Mouse (Mus musculus) MEL (cell line): ENCODE results near the gene 1700021F07Rik. TPM values are rescaled to one million over a fixed set of nuclear protein-coding genes. Genes with fewer than 3 reads are reported as not detected.

ENCODE experiments used
- DNase-seq: peaks from one replicate; pipeline ENCODE4 v3.0.0; 2011; ENCODE audit warnings: low read depth, low spot score
- H3K27ac ChIP-seq: 2 replicates; pipeline ENCODE4 v1.5.1; 2012; ENCODE audit warnings: low read depth, mild to moderate bottlenecking, control low read depth, low read length, moderate library complexity; ENCODE audit not compliant: control insufficient read depth
- H3K27me3 ChIP-seq, 2 experiments: fragments of 150-350 bp in 1 of 2; sonication (generic) in 1 of 2; 2 replicates each; pipeline ENCODE4 v1.6.1; 2012; ENCODE audit warnings: low read length in 2 of 2, mild to moderate bottlenecking in 2 of 2, improper control_type of control experiment in 1 of 2, moderate library complexity in 1 of 2; ENCODE audit not compliant: insufficient read depth in 2 of 2, control insufficient read depth in 1 of 2
- H3K36me3 ChIP-seq, 2 experiments: 2 replicates each; pipeline ENCODE4 v1.6.1; 2012 to 2014; ENCODE audit warnings: low read length in 2 of 2, improper control_type of control experiment in 1 of 2, inconsistent platforms in 1 of 2, mild to moderate bottlenecking in 1 of 2; ENCODE audit not compliant: insufficient read depth in 2 of 2, control insufficient read depth in 1 of 2
- H3K4me1 ChIP-seq, 2 experiments: fragments of 150-350 bp in 1 of 2; sonication (generic) in 1 of 2; 2 replicates each; pipeline ENCODE4 v1.6.1; 2012; ENCODE audit warnings: low read length in 2 of 2, improper control_type of control experiment in 1 of 2, mild to moderate bottlenecking in 1 of 2; ENCODE audit not compliant: insufficient read depth in 2 of 2, control insufficient read depth in 1 of 2
- H3K4me3 ChIP-seq, 2 experiments: fragments of 150-350 bp in 1 of 2; sonication (generic) in 1 of 2; 2 replicates each; pipeline ENCODE4 v1.5.1; 2012; ENCODE audit warnings: low read depth in 2 of 2, low read length in 2 of 2, mild to moderate bottlenecking in 2 of 2, moderate library complexity in 2 of 2, control low read depth in 1 of 2, improper control_type of control experiment in 1 of 2; ENCODE audit not compliant: control insufficient read depth in 1 of 2, insufficient read depth in 1 of 2
- H3K79me2 ChIP-seq: 2 replicates; pipeline ENCODE4 v1.6.1; 2012; ENCODE audit warnings: mild to moderate bottlenecking, low read length, moderate library complexity; ENCODE audit not compliant: control insufficient read depth, poor library complexity, insufficient read depth
- H3K9ac ChIP-seq: 2 replicates; pipeline ENCODE4 v1.6.1; 2012; ENCODE audit warnings: low read depth, mild to moderate bottlenecking, control low read depth, low read length, moderate library complexity; ENCODE audit not compliant: control insufficient read depth, poor library complexity, severe bottlenecking
- H3K9me3 ChIP-seq: fragments of 150-350 bp; sonication (generic); replicated peaks from 2 replicates; pipeline ENCODE4 v1.6.1; 2012; ENCODE audit warnings: mild to moderate bottlenecking, low read length, improper control_type of control experiment, moderate library complexity; ENCODE audit not compliant: insufficient read depth
- BHLHE40 ChIP-seq: IDR thresholded peaks from 2 replicates; pipeline ENCODE4 v1.6.1; 2012; ENCODE audit warnings: low read depth, mild to moderate bottlenecking, inconsistent platforms, low read length, improper control_type of control experiment, borderline replicate concordance
- CTCF ChIP-seq, 3 experiments: IDR thresholded peaks in 2 of 3; conservative IDR thresholded peaks in 1 of 3; 2 replicates each; pipeline ENCODE4 v1.5.1; 2011 to 2012; ENCODE audit warnings: low read length in 3 of 3, low read depth in 2 of 3, mild to moderate bottlenecking in 2 of 3, improper control_type of control experiment in 1 of 3, inconsistent platforms in 1 of 3, mixed read lengths in 1 of 3, moderate library complexity in 1 of 3; ENCODE audit not compliant: control insufficient read depth in 1 of 3, insufficient read depth in 1 of 3, poor library complexity in 1 of 3, severe bottlenecking in 1 of 3
- E2F4 ChIP-seq: IDR thresholded peaks from 2 replicates; pipeline ENCODE4 v1.6.1; 2011; ENCODE audit warnings: low read depth, low read length, improper control_type of control experiment, borderline replicate concordance
- ETS1 ChIP-seq: IDR thresholded peaks from 2 replicates; pipeline ENCODE4 v1.6.1; 2012; ENCODE audit warnings: low read depth, mild to moderate bottlenecking, inconsistent platforms, low read length, improper control_type of control experiment, moderate library complexity
- GABPA ChIP-seq: IDR thresholded peaks from 2 replicates; pipeline ENCODE4 v1.6.1; 2012; ENCODE audit warnings: low read depth, mild to moderate bottlenecking, inconsistent platforms, low read length, improper control_type of control experiment, moderate library complexity
- GATA1 ChIP-seq: IDR thresholded peaks from 2 replicates; pipeline ENCODE4 v1.6.1; 2011; ENCODE audit warnings: low read depth, low read length, improper control_type of control experiment
- HCFC1 ChIP-seq: IDR thresholded peaks from 2 replicates; pipeline ENCODE4 v1.6.1; 2012; ENCODE audit warnings: low read depth, mild to moderate bottlenecking, inconsistent platforms, low read length, improper control_type of control experiment, moderate library complexity
- KAT2A ChIP-seq: conservative IDR thresholded peaks from 2 replicates; pipeline ENCODE4 v1.6.1; 2012; ENCODE audit warnings: low read depth, low read length, improper control_type of control experiment, inconsistent platforms
- MAFK ChIP-seq: IDR thresholded peaks from 2 replicates; pipeline ENCODE4 v1.6.1; 2011; ENCODE audit warnings: low read depth, mild to moderate bottlenecking, low read length, improper control_type of control experiment, borderline replicate concordance
- MAX ChIP-seq: IDR thresholded peaks from 2 replicates; pipeline ENCODE4 v1.6.1; 2011; ENCODE audit warnings: low read length, improper control_type of control experiment
- MAZ ChIP-seq: IDR thresholded peaks from 2 replicates; pipeline ENCODE4 v1.6.1; 2012; ENCODE audit warnings: low read depth, mild to moderate bottlenecking, inconsistent platforms, low read length, improper control_type of control experiment
- MEF2A ChIP-seq: IDR thresholded peaks from 2 replicates; pipeline ENCODE4 v1.6.1; 2014; ENCODE audit warnings: low read depth, mild to moderate bottlenecking, inconsistent platforms, low read length, improper control_type of control experiment; ENCODE audit not compliant: poor library complexity, insufficient replicate concordance, severe bottlenecking; ENCODE audit errors: extremely low read depth
- MXI1 ChIP-seq: IDR thresholded peaks from 2 replicates; pipeline ENCODE4 v1.6.1; 2011; ENCODE audit warnings: mild to moderate bottlenecking, low read depth, low read length, improper control_type of control experiment
- MYB ChIP-seq: IDR thresholded peaks from 2 replicates; pipeline ENCODE4 v1.6.1; 2011; ENCODE audit warnings: mild to moderate bottlenecking, low read depth, low read length, improper control_type of control experiment
- NELFE ChIP-seq: IDR thresholded peaks from 2 replicates; pipeline ENCODE4 v1.6.1; 2011; ENCODE audit warnings: low read depth, low read length, improper control_type of control experiment
- NRF1 ChIP-seq: IDR thresholded peaks from 2 replicates; pipeline ENCODE4 v1.6.1; 2014; ENCODE audit warnings: low read depth, mild to moderate bottlenecking, inconsistent platforms, low read length, improper control_type of control experiment, moderate library complexity; ENCODE audit not compliant: poor library complexity, insufficient read depth, severe bottlenecking
- POLR2AphosphoS5 ChIP-seq: IDR thresholded peaks from 2 replicates; pipeline ENCODE4 v1.6.1; 2012; ENCODE audit warnings: low read depth, borderline replicate concordance, mild to moderate bottlenecking, inconsistent platforms, low read length, moderate library complexity, mixed read lengths
- RAD21 ChIP-seq: IDR thresholded peaks from 2 replicates; pipeline ENCODE4 v1.6.1; 2011; ENCODE audit warnings: mild to moderate bottlenecking, low read depth, low read length, improper control_type of control experiment
- RCOR1 ChIP-seq: IDR thresholded peaks from 2 replicates; pipeline ENCODE4 v1.6.1; 2012; ENCODE audit warnings: low read depth, mild to moderate bottlenecking, inconsistent platforms, low read length, improper control_type of control experiment
- SMC3 ChIP-seq: IDR thresholded peaks from 2 replicates; pipeline ENCODE4 v1.6.1; 2011; ENCODE audit warnings: low read depth, low read length, improper control_type of control experiment
- TAL1 ChIP-seq: IDR thresholded peaks from 2 replicates; pipeline ENCODE4 v1.6.1; 2012; ENCODE audit warnings: mild to moderate bottlenecking, inconsistent platforms, low read length, moderate library complexity, mixed read lengths
- TBP ChIP-seq: IDR thresholded peaks from 2 replicates; pipeline ENCODE4 v1.8.0; 2011; ENCODE audit warnings: low read depth, low read length, improper control_type of control experiment
- TCF12 ChIP-seq: IDR thresholded peaks from 2 replicates; pipeline ENCODE4 v1.6.1; 2014; ENCODE audit warnings: low read depth, mild to moderate bottlenecking, inconsistent platforms, low read length, improper control_type of control experiment, moderate library complexity
- UBTF ChIP-seq: IDR thresholded peaks from 2 replicates; pipeline ENCODE4 v1.6.1; 2012; ENCODE audit warnings: low read depth, mild to moderate bottlenecking, inconsistent platforms, low read length, improper control_type of control experiment, moderate library complexity, borderline replicate concordance; ENCODE audit not compliant: insufficient read depth
- ZC3H11A ChIP-seq: IDR thresholded peaks from 2 replicates; pipeline ENCODE4 v1.6.1; 2012; ENCODE audit warnings: low read depth, mild to moderate bottlenecking, inconsistent platforms, low read length, improper control_type of control experiment
- ZKSCAN1 ChIP-seq: IDR thresholded peaks from 2 replicates; pipeline ENCODE4 v1.6.1; 2012; ENCODE audit warnings: low read depth, mild to moderate bottlenecking, inconsistent platforms, low read length, improper control_type of control experiment, moderate library complexity
- ZNF384 ChIP-seq: IDR thresholded peaks from 2 replicates; pipeline ENCODE4 v1.6.1; 2012; ENCODE audit warnings: low read depth, mild to moderate bottlenecking, inconsistent platforms, low read length, improper control_type of control experiment
- polyA plus RNA-seq, 2 experiments: library from polyadenylated mRNA; stranded (reverse) in 1 of 2; unstranded in 1 of 2; fragments of >175 nt in 1 of 2; fragments of >200 nt in 1 of 2; gene quantifications; 2 replicates each; pipeline versions ENCODE4 v1.2.1 to v1.2.4; 2012; ENCODE audit warnings: low replicate concordance in 2 of 2, low read depth in 1 of 2; ENCODE audit not compliant: insufficient read length in 2 of 2, insufficient read depth in 1 of 2, missing spikeins in 1 of 2
- total RNA-seq: library from RNA; depleted of rRNA; stranded (reverse); fragments of 300-350 nt; gene quantifications from 2 replicates; pipeline ENCODE4 v1.2.3, GENCODE M21; 2012

1700021F07Rik gene
- total and polyA plus RNA-seq, 3 experiments, result not detected

DNA sequence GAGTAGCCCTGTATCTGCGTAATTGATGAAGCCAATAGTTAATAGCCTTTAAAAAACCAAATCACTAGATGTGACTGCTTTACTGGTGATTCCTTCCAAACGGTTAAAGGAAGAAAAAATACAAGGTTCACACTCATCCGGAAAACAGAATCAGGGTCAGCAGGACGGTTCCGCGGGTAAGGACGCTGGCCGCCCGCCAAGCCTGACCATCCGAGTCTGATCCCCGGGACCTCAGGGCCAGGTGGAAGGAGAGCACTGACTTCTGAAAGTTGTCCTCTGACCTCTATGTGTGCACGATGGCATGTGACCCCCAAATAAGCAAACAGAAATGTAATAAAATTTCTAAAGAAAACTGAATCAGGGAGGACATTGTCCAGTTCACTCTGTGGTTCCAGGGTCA lies 43.3 kb upstream of the 1700021F07Rik start (continued):
- TF ChIP-seq ZKSCAN1, result no peak
- TF ChIP-seq POLR2AphosphoS5, result no peak
- TF ChIP-seq ZC3H11A, result no peak

DNA sequence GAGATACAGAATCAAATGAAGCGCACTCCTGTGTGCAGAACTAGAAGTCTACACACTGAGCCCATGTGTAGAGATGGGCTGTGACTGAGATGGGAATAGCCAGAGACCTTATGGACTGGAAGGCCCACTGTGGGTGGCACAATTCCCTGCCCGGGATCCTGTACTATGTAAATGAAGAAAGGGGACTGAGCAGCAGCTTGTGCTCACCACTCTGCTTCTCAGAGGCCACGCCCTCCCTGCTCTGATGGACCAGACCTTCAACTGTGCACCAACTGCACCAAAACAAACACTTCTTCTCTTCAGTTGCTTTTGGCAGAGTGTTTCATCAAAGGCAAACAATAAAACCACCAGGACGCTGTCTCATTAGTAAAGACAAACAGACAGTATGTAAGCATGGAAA lies 37.9 kb upstream of the 1700021F07Rik start:
- Histone ChIP-seq H3K27me3 (no peaks in the 10 kb centered on the region), H3K9ac (no peak overlapping the region), H3K9me3 (no peaks in the 10 kb centered on the region), H3K27ac (no peak overlapping the region), H3K36me3 (no peaks in the 10 kb centered on the region), H3K4me1 (no peaks in the 10 kb centered on the region), H3K79me2 (no peaks in the 10 kb centered on the region), H3K4me3 (no peak overlapping the region)
- TF ChIP-seq MAZ, result no peak
- no peak for TF ChIP-seq MAX
- no peak for TF ChIP-seq ETS1
- no peak for TF ChIP-seq TAL1
- TF ChIP-seq E2F4, result no peak
- TF ChIP-seq GATA1, result no peak
- no peak for TF ChIP-seq BHLHE40
- no peak for TF ChIP-seq RCOR1
- no peak for TF ChIP-seq ZKSCAN1
- TF ChIP-seq MAFK, result no peak
- no peak for TF ChIP-seq UBTF
- TF ChIP-seq KAT2A, result no peak
- TF ChIP-seq MXI1, result no peak
- TF ChIP-seq ZNF384, result no peak
- no peak for TF ChIP-seq RAD21
- no peak for TF ChIP-seq TBP
- no peak for TF ChIP-seq SMC3
- no peak for DNase-seq

DNA sequence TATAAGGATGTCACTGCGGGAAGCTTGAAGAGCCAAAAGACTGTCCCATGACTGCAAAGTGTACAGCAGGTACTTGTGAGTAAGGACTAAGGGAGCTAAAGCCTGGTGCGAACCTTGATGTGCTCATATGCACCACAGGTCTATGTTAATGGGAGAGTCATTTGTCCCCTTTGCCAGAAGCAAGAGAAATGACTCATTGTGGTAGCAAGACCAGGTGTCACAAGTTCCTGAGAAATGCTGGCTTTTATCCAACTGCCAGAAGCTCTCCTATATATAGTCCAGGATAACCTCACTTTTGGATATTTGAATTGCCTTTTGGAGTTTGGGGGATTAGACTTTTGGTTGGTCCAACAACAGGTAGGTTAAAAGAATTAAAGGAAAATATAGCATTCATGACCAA lies 22.8 kb upstream of the 1700021F07Rik start:
- TF ChIP-seq MAX, result no peak
- TF ChIP-seq CTCF (IDR thresholded peaks at IDR 0.05 in 2 of 3, conservative IDR thresholded peaks at IDR 0.05 in 1 of 3; ENCODE audit: control insufficient read depth in 1 of 3, insufficient read depth in 1 of 3, low read depth in 2 of 3, low read length in 3 of 3, poor library complexity in 1 of 3, severe bottlenecking in 1 of 3), result no peak
- no peak for TF ChIP-seq KAT2A
- TF ChIP-seq MEF2A, result no peak
- no peak for TF ChIP-seq TCF12
- no peak for TF ChIP-seq RAD21
- no peak for TF ChIP-seq NRF1
- TF ChIP-seq E2F4, result no peak
- no peak for TF ChIP-seq HCFC1
- TF ChIP-seq NELFE, result no peak
- TF ChIP-seq TAL1, result no peak
- TF ChIP-seq SMC3, result no peak
- no peak for TF ChIP-seq ZKSCAN1
- no peak for TF ChIP-seq BHLHE40
- TF ChIP-seq ZC3H11A, result no peak
- TF ChIP-seq MYB, result no peak
- TF ChIP-seq GABPA, result no peak
- H3K27me3 ChIP-seq, result no peaks in the 10 kb centered on the region
- no peaks in the 10 kb centered on the region for H3K9me3 ChIP-seq
- H3K9ac ChIP-seq, result no peak overlapping the region
- no peaks in the 10 kb centered on the region for H3K4me1 ChIP-seq
- DNase-seq, result no peak
- no peak overlapping the region for H3K27ac ChIP-seq
- H3K4me3 ChIP-seq, result no peak overlapping the region
- no peaks in the 10 kb centered on the region for H3K36me3 ChIP-seq
- no peaks in the 10 kb centered on the region for H3K79me2 ChIP-seq
